Mouse (Mus musculus): ENCODE data around the gene Spef1.

Spef1 gene

GRCm38 (mm10) chr2:131174700-131175099 lies 12.4 kb downstream of the Spef1 start:
- peak; percentile 70 for DNase-seq (ENCODE audit: low read depth, low spot score)

DNA sequence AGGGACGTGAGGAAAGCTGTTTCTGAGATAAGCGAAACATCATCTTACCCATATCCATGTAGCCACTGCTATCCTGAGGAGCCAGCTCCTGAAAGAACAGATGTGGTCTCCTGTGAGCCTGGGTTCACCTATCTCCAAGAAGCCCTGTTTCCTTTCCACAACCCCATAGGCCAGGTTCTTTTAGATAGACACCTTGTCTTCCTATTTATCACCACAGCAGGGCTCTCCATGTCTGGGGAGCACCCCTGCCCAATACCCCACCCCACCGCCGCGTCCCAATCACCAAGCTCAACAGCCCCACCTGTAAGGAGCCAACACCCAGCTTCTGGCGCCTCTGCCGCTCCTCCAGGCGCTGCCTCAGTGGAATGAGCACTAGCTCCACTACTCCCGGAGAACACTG lies 14.8 kb downstream of the Spef1 start:
- no peak for DNase-seq (ENCODE audit: low read depth, low spot score)

DNA sequence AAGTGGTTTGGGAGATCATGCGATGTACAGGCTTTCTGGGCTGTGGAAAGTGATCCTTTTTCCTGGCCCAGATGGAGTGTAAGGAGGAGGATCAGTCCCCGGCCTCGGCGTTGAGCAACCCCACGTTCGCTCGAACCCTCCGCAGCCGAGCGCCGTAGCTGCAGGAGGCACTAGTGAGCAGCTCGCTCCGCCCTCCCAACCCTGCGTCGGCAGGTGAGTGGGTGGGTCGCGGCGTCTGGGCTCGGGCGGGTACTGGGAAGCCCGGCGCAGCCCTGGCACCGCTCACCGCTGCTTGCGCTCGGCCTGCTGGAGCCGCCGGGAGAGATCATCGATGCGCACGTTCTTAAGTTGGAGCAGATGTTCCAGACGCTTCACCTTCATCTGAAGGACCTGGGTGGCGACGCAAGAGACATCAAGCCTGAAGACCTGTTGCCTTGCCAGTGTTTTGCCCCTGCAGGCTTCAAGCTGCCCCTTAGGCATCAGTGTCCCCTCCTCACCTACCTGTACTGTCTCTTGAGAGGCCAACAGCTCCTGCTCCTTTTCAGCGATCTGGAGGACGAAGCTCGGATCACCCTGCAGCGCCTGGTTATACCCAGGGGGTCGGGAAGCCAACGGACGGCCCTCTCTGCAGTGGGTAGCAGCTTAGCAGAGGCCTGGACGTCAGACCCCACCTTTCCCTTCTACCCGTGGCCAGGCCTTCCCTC lies 15.5 kb downstream of the Spef1 start:
- DNase-seq (ENCODE audit: low read depth, low spot score), result no peak

- DNase-seq (ENCODE audit: low read depth, low spot score), result no peak
Observed at GRCm38 (mm10) chr2:131170936-131171335, 16.1 kb downstream of the Spef1 start.

DNA sequence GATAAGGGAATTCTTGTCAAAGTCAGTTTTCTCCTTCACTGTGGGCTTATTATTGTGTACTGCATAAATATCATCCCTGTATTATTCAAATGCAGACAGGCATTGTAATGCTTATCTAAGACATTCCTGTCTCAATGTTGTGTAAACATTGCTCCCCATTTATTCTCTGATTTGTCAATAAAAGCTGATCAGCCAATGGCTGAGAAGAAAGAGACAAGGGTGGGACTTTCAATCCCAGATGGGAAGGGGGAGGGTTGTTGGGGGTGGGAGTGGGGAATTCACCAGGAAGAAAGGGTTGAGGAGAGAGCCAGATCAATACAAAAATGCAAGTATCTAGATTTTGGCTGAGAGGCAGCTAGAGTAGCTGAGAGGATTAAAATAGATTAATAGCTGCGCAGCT lies 18.2 kb downstream of the Spef1 start:
- no peak for DNase-seq (ENCODE audit: low read depth, low spot score)

DNA sequence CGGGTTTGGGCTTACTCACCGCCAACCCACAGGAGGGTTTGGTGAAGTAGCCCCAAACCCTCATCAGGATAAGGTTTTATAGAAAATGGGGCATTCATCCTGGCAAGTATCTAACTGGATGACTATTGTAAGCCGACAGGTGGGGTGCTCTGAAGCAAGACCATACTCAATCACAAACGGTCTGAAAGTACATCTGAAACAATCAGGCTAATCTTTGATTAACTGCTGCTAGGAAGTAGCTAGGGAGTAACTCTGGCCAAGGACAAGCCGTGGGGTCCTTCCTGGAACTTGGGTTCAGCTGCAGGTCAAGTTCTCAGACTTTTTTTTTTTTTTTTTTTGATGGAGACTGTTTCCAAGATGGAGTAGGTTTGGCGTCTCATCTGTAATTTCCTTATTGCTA lies 19.1 kb downstream of the Spef1 start:
- DNase-seq (ENCODE audit: low read depth, low spot score), result no peak

GRCm38 (mm10) chr2:131166172-131166571 lies 20.9 kb downstream of the Spef1 start:
- no peak for DNase-seq (ENCODE audit: low read depth, low spot score)

GRCm38 (mm10) chr2:131163924-131164323 lies 23.2 kb downstream of the Spef1 start:
- no peak for DNase-seq (ENCODE audit: low read depth, low spot score)

- DNase-seq (ENCODE audit: low read depth, low spot score), result no peak
Observed at GRCm38 (mm10) chr2:131160671-131161111, 26.4 kb downstream of the Spef1 start.

GRCm38 (mm10) chr2:131159938-131160581 lies 27.0 kb downstream of the Spef1 start, which contains the start of gene 1700037H04Rik:
TSS of gene 1700037H04Rik (minus strand) at chr2:131160081.
- peak; percentile 99 for DNase-seq (ENCODE audit: low read depth, low spot score)

DNA sequence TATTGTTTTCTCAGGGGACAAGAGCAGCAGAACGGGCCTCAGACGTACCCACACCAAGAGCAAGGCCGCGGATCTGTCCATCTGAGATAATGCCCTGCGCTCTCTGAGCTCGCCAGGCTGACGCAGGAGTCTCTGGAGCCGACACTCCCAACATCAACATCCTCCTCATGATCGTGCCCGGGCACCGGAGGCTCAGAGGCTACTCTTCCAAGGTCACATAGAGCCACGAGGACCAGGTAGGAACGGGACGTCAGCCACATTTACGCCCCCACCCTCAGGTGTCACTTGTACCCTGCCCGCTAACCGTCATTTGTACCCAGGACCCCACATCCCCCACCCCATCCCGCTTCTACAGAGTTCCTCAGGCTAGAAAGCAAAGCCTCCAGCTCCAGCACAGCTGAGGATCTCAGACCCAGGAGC lies 27.6 kb downstream of the Spef1 start:
- DNase-seq (ENCODE audit: low read depth, low spot score), result peak; percentile 69

DNA sequence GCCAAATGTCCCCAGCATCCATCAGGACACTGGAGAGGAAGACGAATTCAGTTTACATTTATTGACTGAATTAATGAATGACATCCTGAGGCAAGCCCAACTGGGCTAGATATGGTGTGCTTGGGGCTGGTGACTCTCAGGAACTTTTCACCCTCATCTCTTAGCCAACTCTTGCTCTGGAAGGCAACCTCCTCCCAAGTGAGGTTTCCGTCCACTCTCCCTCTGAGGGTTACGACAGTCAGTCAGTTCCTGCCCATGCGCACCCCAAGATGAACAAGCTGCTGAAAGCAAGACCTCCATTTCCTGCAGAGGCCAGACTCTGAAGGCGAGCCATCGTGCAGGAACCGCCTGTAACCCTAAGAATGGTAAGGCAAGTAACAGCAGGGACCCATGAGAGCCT lies 30.1 kb downstream of the Spef1 start:
- no peak for DNase-seq (ENCODE audit: low read depth, low spot score)

GRCm38 (mm10) chr2:131154036-131154435 lies 33.0 kb downstream of the Spef1 start:
- no peak for DNase-seq (ENCODE audit: low read depth, low spot score)

GRCm38 (mm10) chr2:131152166-131152730 lies 34.8 kb downstream of the Spef1 start:
- DNase-seq (ENCODE audit: low read depth, low spot score), result peak; percentile 68

DNA sequence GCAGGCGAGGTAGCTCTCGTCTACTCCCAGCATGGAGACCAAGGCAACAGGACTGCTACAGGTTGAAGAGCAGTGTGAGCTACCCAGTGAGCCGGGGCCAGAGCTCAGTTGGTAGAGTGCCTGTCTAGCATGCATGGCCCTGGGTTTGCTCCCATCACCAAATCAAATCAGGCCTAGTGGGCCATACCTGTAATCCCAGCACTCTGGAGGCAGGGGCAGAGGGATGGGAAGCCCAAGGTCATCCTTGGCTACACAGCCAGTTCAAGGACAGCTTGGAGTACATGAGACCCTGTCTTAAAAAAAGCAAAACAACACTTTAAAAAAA lies 37.9 kb downstream of the Spef1 start:
- DNase-seq (ENCODE audit: low read depth, low spot score), result no peak

GRCm38 (mm10) chr2:131148353-131149253 lies 38.5 kb downstream of the Spef1 start:
- no peak for DNase-seq (ENCODE audit: low read depth, low spot score)

DNA sequence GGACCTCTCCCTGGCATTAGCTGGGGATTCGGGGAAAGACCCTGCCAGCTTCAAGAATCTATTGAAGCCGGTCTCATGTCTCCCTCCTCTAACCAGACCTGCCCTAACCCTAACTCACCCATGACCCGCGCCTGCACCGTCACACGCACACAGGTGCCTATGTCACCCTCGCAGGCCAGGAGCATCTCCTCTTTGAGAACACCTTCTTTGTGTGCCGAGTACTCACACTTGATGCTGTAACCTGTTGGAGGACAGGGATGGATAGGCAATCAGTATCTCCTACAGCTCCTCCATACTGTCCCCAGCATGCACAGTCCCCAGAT lies 40.1 kb downstream of the Spef1 start:
- DNase-seq (ENCODE audit: low read depth, low spot score), result no peak

DNA sequence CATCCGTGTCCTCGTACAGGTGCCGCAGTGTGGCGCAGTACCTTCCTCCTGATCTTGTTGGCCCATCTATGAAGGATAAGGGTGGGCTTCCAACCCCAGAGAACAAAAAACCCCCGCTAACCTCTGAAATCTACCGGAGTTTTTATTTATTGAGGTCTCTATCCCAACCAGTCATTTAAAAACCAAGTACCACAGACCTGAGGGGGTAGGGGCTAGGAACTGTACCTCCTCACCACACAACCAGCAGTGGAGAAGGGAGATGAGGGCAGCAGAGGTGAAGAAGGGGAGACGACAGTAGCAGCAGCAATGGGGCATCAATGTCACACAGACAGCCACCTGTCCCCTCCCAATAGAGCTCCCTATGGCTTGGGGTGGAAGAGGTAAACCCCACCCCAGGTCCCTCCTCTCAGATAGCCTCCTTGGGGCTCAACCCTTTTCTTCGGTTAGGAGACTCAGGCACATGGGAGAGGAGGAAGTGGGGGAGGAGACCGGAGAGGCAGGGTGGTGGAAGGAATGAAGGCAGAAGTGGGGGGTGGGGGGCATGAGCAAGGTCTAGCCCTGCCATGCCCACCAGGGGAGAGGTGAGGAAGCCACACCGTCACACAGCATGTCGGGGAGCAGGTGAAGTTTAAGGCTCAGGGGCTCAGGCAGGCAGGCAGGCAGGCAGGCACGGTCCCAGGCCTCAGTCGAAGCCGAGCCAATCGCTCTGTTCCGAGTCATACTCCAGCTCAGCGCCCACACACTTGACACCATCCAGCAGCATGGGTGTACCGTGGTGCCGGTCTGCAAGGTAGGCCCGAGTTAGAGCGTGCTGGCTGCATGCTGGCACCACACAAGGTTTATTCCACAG lies 40.7 kb downstream of the Spef1 start:
- DNase-seq (ENCODE audit: low read depth, low spot score), result no peak

DNA sequence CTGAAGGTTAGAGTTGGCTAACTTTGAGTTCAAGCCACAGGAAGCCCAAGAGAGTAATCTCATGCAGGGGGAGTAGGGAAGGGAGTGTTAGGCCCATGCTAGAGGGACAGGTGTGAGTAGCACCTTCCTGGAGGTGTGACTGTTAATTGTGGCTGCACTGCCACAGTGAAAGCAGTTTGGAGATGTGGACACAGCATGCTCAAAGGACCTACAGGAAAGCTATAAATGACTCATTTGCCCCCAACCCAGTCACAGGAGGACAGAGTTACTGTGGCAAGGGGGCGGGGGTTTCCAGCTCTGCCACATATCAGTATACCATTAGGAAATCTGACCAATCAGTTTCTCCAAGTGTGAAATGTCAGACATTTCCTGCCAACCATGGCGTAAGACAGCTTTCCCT lies 41.5 kb downstream of the Spef1 start:
- DNase-seq (ENCODE audit: low read depth, low spot score), result no peak

DNA sequence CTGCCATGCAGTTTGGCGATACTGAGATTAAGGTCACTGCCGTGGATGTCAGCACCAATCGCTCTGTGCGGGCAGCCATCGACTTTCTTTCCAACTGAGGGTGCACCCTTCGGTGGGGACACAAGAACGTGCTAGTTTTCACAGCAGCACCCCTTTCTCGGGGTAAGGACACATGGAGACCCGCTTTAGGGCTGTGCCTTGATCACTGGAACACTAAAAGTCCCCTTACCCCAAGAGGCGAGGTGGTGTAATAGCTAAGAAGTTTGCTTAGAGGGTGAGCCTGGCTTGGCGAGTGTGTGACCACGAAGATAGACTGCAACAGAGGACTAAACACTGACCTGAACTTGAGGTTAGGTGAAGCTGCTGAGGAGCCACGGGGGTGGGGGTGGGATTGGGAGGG lies 42.0 kb downstream of the Spef1 start:
- no peak for DNase-seq (ENCODE audit: low read depth, low spot score)
